Mouse (Mus musculus): ENCODE results near the gene Scn5a.
A peak's percentile ranks its signal among the peaks of the same experiment; 100 is the strongest.

Scn5a gene

DNA sequence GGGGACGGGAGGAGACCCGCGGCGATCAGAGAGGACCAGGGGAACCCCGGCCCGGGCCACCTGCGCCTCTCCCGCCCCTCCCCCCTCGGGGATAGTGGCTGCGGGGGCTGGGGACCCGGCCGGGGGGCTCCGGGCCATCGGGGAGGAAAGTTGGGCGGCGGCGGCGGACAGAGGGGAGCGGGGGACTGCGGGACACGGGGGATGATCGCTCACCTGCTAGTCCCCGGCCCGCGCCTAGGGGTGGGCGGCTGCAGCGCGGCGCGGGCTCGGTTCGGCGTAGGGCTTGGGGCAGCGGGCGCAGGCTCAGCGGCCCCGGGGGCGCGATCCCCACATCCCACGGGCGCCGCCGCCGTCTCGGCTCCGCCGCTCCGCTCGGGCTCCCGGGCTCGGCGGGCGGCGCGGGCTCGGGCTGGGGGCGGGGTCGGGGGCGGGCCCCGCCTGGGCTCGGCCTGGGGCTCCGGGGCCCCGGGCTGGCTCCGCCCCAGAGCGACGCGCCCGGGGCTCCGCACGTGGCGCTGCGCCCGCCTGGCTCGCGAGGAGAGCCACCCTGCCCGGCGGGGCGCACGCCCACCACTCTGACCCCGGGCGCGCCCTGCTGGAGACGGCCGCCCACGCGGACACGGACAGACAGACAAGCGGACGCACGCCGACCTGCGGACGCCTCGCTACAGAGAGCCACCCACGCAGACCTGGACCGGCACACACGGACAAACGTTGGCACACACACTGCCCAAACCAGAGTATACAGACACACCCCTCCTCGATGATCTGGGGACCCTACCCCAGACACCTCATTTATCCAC is at the start of gene Scn5a:
Scn5a (minus strand) TSS at position 381 of the 803 bp plus-strand sequence.
- no peak for DNase-seq (ENCODE audit: low spot score in 2 of 2)

DNA sequence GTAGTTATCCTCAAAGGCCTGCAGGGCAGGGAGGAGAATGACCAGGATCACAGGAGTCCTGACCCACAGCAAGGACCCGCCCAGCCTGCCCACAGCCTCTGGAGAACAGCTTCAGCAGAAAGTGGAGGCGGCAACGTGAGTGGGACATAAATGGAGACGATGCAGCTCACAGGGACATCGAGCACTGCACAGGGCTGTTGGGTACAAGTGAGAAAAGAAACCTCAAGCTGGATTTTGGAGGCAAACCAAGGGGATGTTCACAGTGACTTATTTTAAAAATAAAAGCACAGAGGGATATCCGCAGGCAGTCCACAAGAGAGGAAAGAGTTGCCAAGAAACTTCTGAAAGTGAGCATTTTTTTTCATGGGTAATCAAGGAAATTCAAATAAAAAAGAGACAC is 48.4 kb upstream of the Scn5a start:
- no peak for DNase-seq (ENCODE audit: low spot score in 2 of 2)

DNA sequence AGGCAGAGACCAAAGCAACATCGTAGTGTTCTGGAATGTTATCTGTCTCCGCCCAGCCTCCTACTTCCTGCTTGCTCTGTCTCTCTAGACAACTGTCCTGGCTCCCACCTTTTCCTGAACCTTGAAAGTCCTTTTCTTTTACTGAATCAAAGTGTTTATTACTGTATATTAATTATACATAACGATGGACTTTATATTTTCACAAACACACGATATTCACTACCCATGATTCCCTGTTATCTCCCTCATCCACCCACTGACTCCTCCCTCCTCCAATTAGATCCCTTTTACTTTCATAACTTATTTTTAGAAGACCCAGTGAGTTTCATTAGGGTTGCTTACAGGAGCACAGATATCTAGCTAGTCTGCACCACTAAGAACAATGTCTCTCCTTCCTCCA is 45.3 kb upstream of the Scn5a start:
- DNase-seq (ENCODE audit: low spot score in 2 of 2) = no peak

DNA sequence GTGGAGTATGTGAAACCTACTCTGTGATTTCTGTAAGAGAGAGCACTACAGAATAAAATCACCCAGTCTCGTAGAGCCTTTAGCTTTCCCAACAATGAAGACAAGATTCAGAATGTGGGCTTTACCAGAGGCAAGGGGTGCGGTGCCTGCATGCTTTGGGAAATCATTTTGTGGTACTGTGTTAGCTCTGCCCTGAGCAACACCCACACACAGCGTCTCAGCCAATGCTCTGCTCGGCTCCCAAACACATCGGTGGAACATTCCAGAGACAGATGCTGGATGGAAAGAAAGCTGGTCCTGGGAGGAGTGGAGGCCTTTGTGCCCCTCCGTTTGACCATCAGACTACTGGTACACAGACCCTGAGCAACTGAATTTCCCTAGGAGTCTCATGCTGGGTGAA is 36.0 kb upstream of the Scn5a start:
- no peak for DNase-seq (ENCODE audit: low spot score in 2 of 2)

DNA sequence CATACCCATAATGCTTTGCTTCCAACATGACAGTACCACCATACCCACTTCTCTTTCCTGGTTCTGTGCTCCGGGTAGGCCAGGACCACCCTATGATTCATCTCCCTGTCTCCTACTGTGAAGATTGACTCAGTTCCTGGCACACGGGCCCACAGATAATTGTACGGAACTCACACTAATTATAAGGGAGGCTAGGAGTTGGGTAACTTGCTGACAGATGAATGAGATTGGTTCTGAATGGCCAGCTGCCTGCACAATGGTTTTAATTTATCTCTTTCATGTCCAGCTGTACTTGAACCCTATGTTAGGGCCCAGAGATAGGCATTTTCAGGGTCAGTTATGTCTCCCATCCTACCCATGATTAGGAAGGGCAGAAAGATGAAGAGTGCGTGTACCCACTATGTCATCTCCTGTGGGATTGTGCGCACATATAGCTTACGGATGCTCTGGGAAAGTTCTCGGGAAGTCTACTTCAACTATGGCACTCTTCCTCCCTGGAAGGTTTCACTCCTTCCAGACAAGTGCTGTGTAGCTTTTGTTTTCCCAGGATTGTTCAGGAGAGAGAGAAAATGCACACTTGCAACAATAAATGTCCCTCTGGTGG is 31.8 kb upstream of the Scn5a start:
- DNase-seq (ENCODE audit: low spot score in 2 of 2) = no peak

DNA sequence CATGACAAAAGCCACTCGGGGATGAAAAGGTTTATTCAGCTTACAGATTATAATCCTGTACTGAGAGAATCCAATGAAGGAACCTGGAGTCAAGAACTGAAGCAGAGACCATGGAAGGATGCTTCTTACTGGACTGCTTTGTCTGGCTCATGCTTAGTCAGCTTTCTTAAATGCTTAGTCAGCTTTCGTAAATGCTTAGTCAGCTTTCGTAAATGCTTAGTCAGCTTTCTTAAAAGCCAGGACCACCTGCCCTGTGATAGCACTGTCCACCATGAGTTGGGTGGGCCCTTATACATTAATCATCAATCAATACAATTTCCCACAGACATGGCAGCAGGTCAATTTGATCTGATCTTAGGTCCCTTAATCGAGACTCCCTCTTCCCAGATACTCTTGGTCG is 28.1 kb upstream of the Scn5a start:
- DNase-seq (ENCODE audit: low spot score in 2 of 2) = no peak

DNA sequence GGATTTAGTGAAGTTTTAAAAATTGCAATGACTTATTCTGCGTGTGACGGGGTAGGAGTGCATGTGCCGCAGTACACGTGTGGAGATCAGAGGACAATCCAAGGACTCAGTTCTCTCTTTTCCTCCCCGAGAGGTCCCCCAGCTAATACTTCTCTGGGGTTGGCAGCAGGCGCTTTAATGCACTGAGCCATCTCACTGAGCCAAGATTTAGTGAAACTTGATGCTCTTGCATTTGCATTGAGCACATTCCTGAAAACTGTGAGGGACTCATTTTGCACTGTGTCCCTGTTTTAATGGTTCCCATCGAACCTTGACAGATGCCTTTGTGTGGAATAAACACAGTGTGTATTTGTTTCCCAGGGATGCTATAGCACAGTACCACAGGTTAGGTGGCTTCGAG is 25.8 kb upstream of the Scn5a start:
- no peak for DNase-seq (ENCODE audit: low spot score in 2 of 2)

DNA sequence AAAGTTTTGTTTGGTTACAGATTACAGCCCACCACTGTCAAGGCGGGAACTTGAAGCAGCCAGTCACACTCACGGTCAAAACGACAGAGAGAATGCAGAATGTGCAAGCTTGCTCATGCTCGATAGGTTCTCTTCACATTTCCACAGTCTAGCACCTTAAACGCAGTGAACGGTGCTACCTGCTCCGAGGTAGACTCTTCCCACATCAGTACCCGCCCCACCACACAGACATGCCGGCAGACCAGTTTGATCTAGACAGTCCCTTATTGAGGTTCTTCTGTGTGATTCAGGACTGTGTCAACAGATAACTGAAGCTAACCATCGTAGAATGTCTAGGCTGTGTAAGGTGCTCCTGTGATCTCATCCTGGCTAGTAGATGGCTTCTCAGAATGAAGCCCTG is 19.7 kb upstream of the Scn5a start:
- DNase-seq (ENCODE audit: low spot score in 2 of 2) = no peak

DNA sequence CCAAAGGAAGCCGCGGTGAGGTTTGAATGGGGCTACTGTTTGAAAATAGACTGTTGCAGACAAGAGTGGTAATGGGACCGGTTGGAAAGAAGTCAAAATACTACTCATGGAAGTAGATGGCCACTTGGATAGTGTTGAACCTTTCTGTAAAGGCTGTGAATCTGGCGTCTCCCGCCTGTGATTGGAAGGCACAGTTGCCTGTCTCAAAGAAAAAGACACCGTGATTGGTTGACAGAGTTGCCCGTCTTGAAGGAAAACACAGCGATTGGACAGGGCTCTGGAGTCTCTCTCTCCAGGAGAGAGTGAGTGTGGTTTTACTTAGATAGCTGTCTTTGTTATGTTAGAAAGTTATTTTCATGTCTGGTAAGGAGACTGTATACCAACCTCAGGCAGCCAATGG is 18.5 kb upstream of the Scn5a start:
- no peak for DNase-seq (ENCODE audit: low spot score in 2 of 2)

DNA sequence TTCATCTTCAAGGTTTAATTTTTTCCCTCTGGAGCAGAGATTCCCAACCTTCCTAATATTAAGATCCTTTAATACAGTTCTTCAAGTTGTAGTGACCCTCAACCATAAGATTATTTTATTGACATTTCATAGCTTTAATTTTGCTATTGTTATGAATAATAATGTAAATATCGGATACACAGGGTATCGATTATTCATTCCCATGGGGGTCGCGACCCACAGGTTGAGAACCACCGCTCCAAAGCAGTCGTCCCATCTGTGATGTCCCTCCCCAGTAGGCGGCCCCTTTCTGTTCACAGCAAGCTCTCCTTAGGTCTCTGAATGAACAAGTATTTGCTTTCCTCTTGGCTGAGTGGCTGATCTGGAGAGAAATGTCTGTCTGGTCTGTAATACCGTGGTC is 10.8 kb upstream of the Scn5a start:
- no peak for DNase-seq (ENCODE audit: low spot score in 2 of 2)

DNA sequence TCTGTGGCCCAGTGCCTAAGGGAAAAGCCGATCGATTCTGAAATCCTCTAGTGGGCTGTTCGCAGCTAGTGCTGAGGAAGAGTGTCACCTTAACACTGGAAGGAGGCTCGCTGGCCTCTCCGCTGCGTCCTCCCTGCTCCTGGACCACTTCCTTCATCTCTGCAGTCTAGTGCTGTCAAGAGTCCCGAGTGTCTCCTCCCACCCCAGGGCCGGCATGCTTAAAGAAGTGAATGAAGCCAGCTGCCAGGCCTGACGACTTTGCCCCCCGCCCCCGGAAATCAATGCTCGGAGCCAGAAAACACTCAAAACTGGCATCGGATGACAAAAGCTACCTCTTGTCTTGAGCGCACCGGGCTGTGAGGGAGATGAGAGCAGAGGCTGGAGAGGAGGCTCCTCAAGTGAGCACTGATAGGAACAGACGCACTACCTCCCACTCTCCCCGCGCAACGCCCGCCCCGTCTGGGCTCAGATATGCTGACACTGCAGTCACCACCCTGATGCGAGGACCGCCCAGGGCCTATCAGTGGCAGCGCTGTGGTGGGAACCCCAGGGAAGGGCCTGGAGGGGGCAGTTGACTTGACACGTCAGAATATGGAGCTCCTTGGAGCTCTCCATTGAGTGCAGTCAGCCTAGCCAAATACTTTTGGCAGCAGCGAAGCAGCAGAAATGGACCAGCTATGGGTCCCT is 10.1 kb upstream of the Scn5a start:
- DNase-seq (ENCODE audit: low spot score in 2 of 2) = no peak

DNA sequence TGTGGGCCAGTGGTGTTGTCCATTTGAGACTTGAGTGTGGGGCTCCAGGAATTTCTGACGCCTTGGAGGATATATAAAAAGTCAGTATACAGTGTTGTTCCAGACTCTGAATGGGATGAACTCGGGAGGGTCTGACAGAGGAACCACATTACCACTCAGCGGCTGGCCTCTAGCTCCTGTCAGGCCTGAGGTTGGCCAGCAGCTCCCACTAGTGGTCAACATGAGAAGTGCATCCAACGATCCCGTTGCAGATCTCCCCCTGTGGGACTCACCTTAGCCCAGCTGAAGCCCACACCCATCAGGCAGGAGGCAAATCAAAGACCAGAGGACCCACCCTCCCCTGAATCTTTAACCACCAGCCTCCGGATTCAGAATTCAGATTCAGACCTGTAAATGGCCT is 1.9 kb upstream of the Scn5a start:
- DNase-seq (ENCODE audit: low spot score in 2 of 2) = peak; percentile 21 to 37

DNA sequence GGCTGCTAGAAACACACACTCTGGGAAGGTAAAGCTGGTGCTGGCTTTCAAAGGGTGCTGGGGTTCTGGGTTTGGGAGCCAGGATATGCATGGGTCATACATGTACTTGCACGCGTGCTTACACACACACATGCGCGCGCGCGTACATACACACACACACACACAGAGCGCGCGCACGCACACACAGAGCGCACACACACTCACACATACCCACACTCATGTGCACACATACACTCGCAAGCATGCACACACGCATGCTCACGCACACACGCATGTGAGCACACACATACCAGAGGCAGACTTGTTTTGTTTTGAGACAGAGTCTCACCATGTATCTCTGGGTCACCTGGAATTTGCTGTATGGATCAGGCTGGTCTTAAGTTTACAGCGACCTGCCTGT is 1.4 kb upstream of the Scn5a start:
- no peak for DNase-seq (ENCODE audit: low spot score in 2 of 2)

DNA sequence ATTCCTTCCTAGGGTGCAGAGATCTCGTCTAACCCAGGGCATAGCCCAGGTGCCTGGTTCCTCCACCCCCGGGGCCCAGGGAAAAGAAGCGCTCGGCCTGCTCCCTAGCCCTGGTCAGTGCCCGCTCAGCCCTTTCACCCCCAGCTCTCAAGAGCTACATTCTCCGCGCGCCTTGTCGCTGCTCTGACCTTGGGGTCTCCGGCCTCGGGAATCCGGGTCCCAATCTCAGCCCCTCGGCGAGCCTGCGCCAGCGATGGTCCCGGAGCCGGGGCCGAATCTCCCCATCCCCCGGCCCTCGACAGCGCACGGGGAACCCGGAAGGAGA is 543 bp downstream of the Scn5a start:
- DNase-seq (ENCODE audit: low spot score in 2 of 2) = no peak

DNA sequence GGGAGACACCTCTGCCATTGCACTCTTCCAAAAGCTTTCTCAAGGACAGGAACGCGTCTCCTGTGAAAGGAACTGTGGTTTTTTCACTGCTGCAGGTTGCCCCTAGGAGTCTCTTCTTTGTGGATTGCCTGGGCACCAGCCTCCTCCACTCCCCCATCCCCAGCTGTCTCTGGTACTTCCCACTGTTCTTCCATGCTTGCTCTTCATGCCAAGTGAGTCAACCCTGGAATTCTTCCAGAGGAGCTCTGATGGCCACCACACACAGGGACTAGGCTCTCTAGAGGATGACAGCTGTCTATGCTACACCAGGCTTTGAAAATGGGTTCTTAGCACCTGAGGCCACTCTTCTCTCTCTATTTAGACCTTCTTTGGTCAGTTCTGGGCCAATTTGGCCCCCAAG is 1.8 kb downstream of the Scn5a start:
- no peak for DNase-seq (ENCODE audit: low spot score in 2 of 2)

DNA sequence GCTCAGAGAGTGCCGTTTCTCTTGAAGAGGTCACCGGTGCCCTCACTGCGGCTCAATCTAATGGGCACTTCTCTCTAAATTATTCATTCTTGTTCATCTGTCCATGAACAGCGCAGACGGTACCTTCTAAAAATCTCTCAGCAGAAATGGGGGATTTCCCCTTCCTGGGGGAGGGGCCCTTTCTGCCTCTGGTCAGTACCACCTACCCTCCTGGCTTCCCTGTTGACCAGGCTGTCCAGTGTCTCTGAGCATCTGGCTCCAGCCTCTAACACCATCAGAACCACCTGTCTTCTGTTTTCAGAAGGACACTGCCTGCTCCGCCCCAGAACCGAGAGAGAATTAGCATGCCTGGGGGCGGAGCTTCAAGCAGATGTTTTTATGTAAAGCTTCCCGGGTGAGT is 3.1 kb downstream of the Scn5a start:
- DNase-seq (ENCODE audit: low spot score in 2 of 2) = no peak

DNA sequence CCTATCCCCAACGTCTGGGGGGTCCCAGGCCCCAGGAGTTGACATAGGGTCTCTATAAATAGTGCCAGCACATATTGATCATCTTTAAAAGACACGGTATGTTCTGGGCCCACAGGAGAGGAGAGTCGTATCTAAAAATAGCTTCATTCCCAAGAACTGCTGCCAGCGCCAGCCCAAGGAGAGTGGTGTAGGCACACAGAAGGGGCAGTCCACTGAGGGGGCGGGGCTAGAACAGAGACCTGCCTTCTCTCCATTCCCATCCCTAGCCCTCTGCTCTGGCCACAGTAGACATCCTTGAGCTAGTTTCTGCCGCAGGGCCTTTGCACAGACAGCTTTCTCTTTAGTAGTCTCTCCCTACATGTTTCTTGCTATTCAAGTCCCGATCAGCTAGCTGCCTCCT is 4.5 kb downstream of the Scn5a start:
- no peak for DNase-seq (ENCODE audit: low spot score in 2 of 2)

DNA sequence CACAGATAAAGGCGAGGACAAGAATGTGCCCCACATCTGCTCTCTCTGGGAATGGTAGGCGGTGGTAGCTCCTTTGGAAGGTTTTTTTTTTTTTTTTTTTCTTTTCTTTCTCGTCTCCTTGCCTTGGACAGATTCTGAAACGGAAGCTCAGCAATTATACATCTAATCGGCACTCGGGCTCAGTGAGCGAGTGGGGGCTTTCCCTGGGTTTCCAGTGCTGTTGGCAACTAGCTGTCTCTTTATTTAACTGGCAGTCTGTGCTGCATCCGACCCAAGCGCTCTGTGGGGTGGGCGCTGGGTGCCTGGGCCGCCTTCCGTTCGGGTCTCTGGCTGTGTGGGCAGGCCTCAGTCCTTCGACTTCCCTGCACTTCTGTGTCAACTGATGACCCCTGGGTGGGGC is 5.8 kb downstream of the Scn5a start:
- no peak for DNase-seq (ENCODE audit: low spot score in 2 of 2)

DNA sequence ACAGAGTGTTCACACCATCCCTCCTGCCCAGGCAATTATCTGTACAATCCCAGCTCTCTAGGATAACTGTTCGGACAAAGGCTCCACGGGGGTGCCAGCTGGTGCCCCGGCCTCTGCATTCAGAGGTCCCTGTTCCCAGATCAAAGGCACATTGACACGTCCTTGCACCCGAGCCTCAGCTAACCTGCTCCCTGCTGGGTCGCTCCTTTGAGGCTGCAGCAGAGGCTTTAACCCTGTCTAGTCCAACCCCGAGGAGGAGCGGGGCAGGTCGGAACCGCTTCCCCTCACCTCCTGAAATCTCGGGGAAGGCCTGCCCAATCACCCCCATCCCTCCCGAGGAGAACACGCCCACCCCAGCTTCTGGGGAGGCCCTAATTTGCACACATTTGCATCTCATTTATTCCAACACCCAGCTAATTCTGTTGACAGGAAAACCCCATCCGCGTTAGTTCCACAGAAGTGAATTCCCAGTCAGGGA is 7.4 kb downstream of the Scn5a start:
- DNase-seq (ENCODE audit: low spot score in 2 of 2) = no peak

DNA sequence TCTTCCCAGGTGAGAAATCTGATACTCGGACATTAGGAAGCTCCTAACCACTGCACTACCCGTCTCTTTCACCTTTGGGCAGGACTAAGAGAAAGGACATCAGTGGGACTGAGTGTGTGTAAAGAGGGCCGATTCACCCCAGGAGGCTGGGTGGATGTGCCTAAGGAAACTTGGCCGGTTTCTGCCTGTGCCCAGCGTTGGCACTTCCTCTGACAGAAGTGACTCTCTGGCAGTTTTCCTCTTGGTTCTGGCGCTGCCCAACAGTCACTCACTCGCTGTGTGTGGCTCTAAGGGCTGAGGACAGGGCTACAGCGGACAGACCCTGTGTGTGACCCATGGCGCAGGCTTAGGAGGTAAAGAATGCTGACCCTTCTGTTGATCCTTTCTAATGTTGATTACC is 8.2 kb downstream of the Scn5a start:
- DNase-seq (ENCODE audit: low spot score in 2 of 2) = no peak

DNA sequence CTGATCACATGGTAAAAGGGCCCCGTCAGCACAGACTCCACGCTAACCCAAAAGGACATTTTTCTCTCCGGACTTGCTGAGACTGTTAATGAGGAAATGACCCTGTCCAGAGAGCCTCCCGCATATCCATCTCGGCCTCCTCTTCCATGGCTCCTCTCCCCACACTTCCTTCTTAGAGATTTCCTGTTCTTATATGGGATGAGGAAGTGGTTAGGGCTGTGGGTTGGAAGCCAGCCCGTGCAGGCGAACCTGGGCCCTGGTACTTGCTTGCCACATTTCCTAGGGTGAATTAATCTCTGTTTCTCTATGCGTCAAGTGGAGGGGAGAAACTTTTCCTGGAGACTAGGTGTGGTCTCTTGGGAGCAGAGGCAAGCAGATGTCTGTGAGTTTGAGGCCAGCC is 10.1 kb downstream of the Scn5a start:
- DNase-seq (ENCODE audit: low spot score in 2 of 2) = no peak

DNA sequence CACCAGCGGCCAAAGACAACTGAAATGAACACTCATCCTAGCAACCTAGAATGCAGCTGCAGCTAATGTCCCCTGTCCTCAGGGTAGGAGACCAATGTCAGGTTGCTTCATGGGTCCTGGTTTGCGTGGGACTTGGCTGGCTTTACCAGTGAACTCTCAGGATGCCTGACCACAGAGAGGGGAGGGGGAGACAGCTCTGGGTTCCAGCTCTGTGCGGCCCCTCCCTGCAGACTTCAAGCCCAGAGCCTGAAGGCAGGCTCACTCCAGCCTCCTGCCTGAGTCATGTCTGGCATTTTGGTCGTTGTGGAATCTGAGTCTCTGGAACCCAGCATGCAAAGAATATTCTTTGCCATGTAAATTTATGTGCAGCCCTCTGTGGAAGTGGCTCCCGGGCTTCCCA is 11.0 kb downstream of the Scn5a start:
- no peak for DNase-seq (ENCODE audit: low spot score in 2 of 2)

DNA sequence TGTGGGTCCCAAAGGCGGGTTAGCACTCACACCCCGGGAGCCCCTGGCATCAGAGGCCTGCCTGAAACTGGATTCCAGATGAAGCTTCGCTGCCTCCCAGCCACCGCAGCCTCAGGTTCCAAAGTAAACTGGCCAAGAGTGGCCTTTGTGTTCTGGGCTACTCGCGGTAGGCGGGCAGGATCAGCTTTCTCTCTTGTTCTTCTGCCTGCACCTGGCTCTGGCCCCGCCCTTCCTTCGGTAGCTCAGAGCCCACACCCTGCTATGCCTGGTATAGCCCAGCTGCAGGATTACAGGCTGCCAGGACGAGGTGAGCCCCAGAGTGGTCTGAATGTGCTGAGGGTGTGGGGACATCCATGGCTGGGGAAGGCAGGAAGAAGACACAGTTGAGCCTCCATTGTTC is 12.6 kb downstream of the Scn5a start:
- DNase-seq (ENCODE audit: low spot score in 2 of 2) = no peak

Measured in natural killer cell, adult 2 months (primary cell).